Mouse (Mus musculus): ENCODE data around the gene Clstn1.

GRCm38 (mm10) chr4:149690828-149691280 is 104.6 kb downstream of the Clstn1 start:
- no peak for TF ChIP-seq POLR2A (IDR thresholded peaks at IDR 0.05; ENCODE audit: borderline replicate concordance, extremely low read depth, low read depth, low read length)
- TF ChIP-seq CTCF (IDR thresholded peaks at IDR 0.05; ENCODE audit: insufficient read depth, low read length): no peak

Data from lung, adult 2 months (tissue).